Mouse (Mus musculus): ENCODE measurements around the gene Olfr980.

- no peak for TF ChIP-seq CTCF (IDR thresholded peaks at IDR 0.05; ENCODE audit: control insufficient read depth, insufficient read depth, insufficient read length)
- TF ChIP-seq FOSL1 (IDR thresholded peaks at IDR 0.05; ENCODE audit: insufficient read depth, low read length, poor library complexity, severe bottlenecking): no peak
- TF ChIP-seq MYOG (IDR thresholded peaks at IDR 0.05; ENCODE audit: control insufficient read depth, extremely low read depth, insufficient read length): no peak
- TF ChIP-seq MAX (IDR thresholded peaks at IDR 0.05): no peak
- no peak for TF ChIP-seq USF1 (IDR thresholded peaks at IDR 0.05; ENCODE audit: low read depth)
- no peak for TF ChIP-seq CEBPB (IDR thresholded peaks at IDR 0.05; ENCODE audit: low read depth)
- no peak for TF ChIP-seq MYOD1 (IDR thresholded peaks at IDR 0.05; ENCODE audit: control insufficient read depth, insufficient read length, low read depth)
Observed at GRCm38 (mm10) chr9:40050138-40050537, 40.8 kb upstream of the Olfr980 start.

All from C2C12 (cell line).